Mouse (Mus musculus) cerebellum, adult 2 months (tissue): ENCODE measurements around the gene Il2rb.

Experiments
- CTCF ChIP-seq: fragments of 200-500 bp; IDR thresholded peaks from 2 replicates; pipeline ENCODE4 v1.5.1; 2011; ENCODE audit warnings: low read depth, mild to moderate bottlenecking, control low read depth, low read length, moderate library complexity, borderline replicate concordance; ENCODE audit not compliant: insufficient read depth
- POLR2A ChIP-seq: fragments of 200-500 bp; IDR thresholded peaks from 2 replicates; pipeline ENCODE4 v1.6.1; 2011; ENCODE audit warnings: low read length, control low read depth, borderline replicate concordance; ENCODE audit not compliant: insufficient read depth

GRCm38 (mm10) chr15:78532566-78533345 lies 37.7 kb upstream of the Il2rb start:
- no peak for TF ChIP-seq CTCF
- TF ChIP-seq POLR2A: no peak
